Mouse (Mus musculus) ES-E14 (cell line): ENCODE results near the gene Fgf4. TPM values are rescaled to one million over a fixed set of nuclear protein-coding genes. Genes with fewer than 3 reads are reported as not detected.
"Not testable (repeated sequence)": the region's sequence is repeated elsewhere in the genome, so short reads cannot be mapped to it uniquely, and the experiment has no call there.

Experiments
- DNase-seq: peaks from one replicate; pipeline ENCODE4 v3.0.0-alpha.2; 2013; ENCODE audit warnings: low read depth, low spot score
- H3K27ac ChIP-seq: 2 replicates; pipeline ENCODE4 v1.5.1; 2012; ENCODE audit warnings: low read depth, mild to moderate bottlenecking, low read length, moderate library complexity, mixed read lengths; ENCODE audit not compliant: poor library complexity, insufficient read depth, severe bottlenecking
- H3K36me3 ChIP-seq: 2 replicates; pipeline ENCODE4 v1.6.1; 2012; ENCODE audit warnings: mild to moderate bottlenecking, low read length, moderate library complexity, mixed read lengths; ENCODE audit not compliant: control insufficient read depth, poor library complexity, insufficient read depth, severe bottlenecking
- H3K4me1 ChIP-seq, 2 experiments: fragments of 150-350 bp in 1 of 2; sonication (generic) in 1 of 2; 2 replicates each; pipeline ENCODE4 v1.6.1; 2012; ENCODE audit warnings: low read length in 2 of 2, mild to moderate bottlenecking in 1 of 2, mixed read lengths in 1 of 2; ENCODE audit not compliant: control insufficient read depth in 2 of 2, insufficient read depth in 2 of 2, poor library complexity in 1 of 2
- H3K4me3 ChIP-seq, 2 experiments: fragments of 150-350 bp in 1 of 2; sonication (generic) in 1 of 2; 2 replicates each; pipeline ENCODE4 v1.5.1; 2012; ENCODE audit warnings: low read length in 2 of 2, low read depth in 1 of 2, mild to moderate bottlenecking in 1 of 2, mixed read lengths in 1 of 2; ENCODE audit not compliant: insufficient read depth in 1 of 2, poor library complexity in 1 of 2, severe bottlenecking in 1 of 2
- H3K9ac ChIP-seq: 2 replicates; pipeline ENCODE4 v1.6.1; 2012; ENCODE audit warnings: low read depth, mild to moderate bottlenecking, low read length, mixed read lengths; ENCODE audit not compliant: poor library complexity, insufficient read depth, severe bottlenecking
- H3K9me3 ChIP-seq: fragments of 150-350 bp; sonication (generic); 2 replicates; pipeline ENCODE4 v1.6.1; 2012; ENCODE audit warnings: low read depth, mild to moderate bottlenecking, low read length; ENCODE audit not compliant: control insufficient read depth, insufficient read depth
- CHD2 ChIP-seq: IDR thresholded peaks from 2 replicates; pipeline ENCODE4 v1.6.1; 2014; ENCODE audit warnings: mild to moderate bottlenecking, low read depth, low read length, inconsistent platforms
- HCFC1 ChIP-seq: IDR thresholded peaks from 2 replicates; pipeline ENCODE4 v1.6.1; 2012; ENCODE audit warnings: low read length, inconsistent platforms, borderline replicate concordance; ENCODE audit not compliant: insufficient read depth
- MAFK ChIP-seq: IDR thresholded peaks from 2 replicates; pipeline ENCODE4 v1.6.1; 2014; ENCODE audit warnings: mild to moderate bottlenecking, low read depth, low read length, inconsistent platforms; ENCODE audit not compliant: insufficient read depth
- ZC3H11A ChIP-seq: IDR thresholded peaks from 2 replicates; pipeline ENCODE4 v1.6.1; 2012; ENCODE audit warnings: low read depth, mild to moderate bottlenecking, inconsistent platforms, low read length, borderline replicate concordance
- ZNF384 ChIP-seq: IDR thresholded peaks from 2 replicates; pipeline ENCODE4 v1.6.1; 2012; ENCODE audit warnings: low read depth, low read length, inconsistent platforms
- in situ Hi-C, 2 experiments: fragments of 600-800 bp; cut with MboI; formaldehyde crosslinking; loops; one replicate each; pipeline ENCODE4 v1.15.1; 2025; ENCODE audit warnings: low sequenced_read_pairs in 2 of 2, inconsistent platforms in 1 of 2; ENCODE audit not compliant: unreplicated experiment in 2 of 2
- total RNA-seq: library from RNA; depleted of rRNA; stranded (reverse); fragments of 300-350 nt; gene quantifications from 2 replicates; pipeline ENCODE4 v1.2.3, GENCODE M21; 2012

Gene Fgf4
- total RNA-seq, 1 experiment, result 147 TPM

DNA sequence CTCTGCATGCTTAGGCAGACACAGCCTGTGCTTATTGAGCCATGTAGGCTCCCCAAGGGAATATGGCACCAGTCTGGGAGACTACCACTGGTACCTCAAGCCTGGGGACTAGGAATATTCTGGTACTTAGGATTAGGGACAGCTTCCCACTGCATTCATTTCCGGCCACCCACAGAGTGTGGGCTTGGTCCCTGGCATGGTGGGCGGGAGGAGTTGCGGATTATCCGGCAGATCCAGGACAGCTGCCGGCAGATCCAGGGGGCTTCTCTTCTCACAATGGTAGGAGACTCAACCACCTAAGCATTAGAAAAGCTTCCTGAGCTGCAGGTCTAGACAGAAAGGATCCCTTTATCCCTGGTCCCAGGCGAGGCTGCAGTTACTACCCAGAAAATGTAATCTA lies 51.3 kb downstream of the Fgf4 start:
- peaks cover 6% of the 10 kb centered on the region; the same call in 1 of the 2 replicates for H3K36me3 ChIP-seq
- in situ Hi-C loops, result loop anchor here in 1 of 2 experiments (5.0 kb wide), 2 partner anchors 106 to 316 kb away; partner anchors contain the start of gene Fadd
- no peaks in the 10 kb centered on the region for H3K9me3 ChIP-seq
- TF ChIP-seq HCFC1 (no peak), MAFK (no peak), ZNF384 (no peak), ZC3H11A (no peak), CHD2 (no peak)
- no peak overlapping the region for H3K9ac ChIP-seq
- peaks cover 7 to 19% of the 10 kb centered on the region in 2 experiments for H3K4me1 ChIP-seq
- no peak for DNase-seq
- H3K4me3 ChIP-seq, result no peak overlapping the region
- H3K27ac ChIP-seq, result no peak overlapping the region

DNA sequence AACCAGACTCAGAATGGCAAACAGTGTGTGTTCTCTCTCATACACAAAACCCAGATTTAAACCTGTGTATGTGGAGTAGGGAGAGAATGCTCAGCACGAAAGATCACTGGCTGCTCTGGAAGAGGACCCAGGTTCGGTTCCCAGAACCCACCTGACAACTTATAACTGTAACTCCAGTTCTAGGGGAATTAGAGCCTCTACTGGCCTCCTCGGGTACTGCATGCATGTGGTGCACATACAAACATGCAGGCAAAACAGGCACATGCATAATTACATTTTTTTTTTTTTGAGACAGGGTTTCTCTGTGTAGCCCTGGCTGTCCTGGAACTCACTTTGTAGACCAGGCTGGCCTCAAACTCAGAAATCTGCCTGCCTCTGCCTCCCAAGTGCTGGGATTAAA lies 58.3 kb downstream of the Fgf4 start:
- H3K27ac ChIP-seq, DNase-seq, H3K9ac ChIP-seq, H3K36me3 ChIP-seq, H3K9me3 ChIP-seq, H3K4me3 ChIP-seq: not testable (repeated sequence)
- H3K4me1 ChIP-seq, result peaks cover 2 to 19% of the 10 kb centered on the region in 2 experiments
- in situ Hi-C loops, result loop anchor here in 1 of 2 experiments (25.0 kb wide), 1 partner anchor 318 kb away; the partner anchor contains the start of gene Fadd

GRCm38 (mm10) chr7:144906708-144907397 lies 59.7 kb downstream of the Fgf4 start:
- Histone ChIP-seq H3K9ac (0 out of 2 replicates have a peak overlapping the region, but pooled peaks have one; percentile 12), H3K27ac (no peak overlapping the region), H3K9me3 (no peaks in the 10 kb centered on the region), H3K4me1 (peaks cover 2 to 13% of the 10 kb centered on the region in 2 experiments; a peak in 3 of 4 replicates), H3K4me3 (no peak overlapping the region), H3K36me3 (no peaks in the 10 kb centered on the region)
- in situ Hi-C loops, result loop anchor here in 1 of 2 experiments (25.0 kb wide), 1 partner anchor 320 kb away; the partner anchor contains the start of gene Fadd
- peak; percentile 73 for TF ChIP-seq ZC3H11A
- TF ChIP-seq CHD2, result no peak
- DNase-seq, result no peak

DNA sequence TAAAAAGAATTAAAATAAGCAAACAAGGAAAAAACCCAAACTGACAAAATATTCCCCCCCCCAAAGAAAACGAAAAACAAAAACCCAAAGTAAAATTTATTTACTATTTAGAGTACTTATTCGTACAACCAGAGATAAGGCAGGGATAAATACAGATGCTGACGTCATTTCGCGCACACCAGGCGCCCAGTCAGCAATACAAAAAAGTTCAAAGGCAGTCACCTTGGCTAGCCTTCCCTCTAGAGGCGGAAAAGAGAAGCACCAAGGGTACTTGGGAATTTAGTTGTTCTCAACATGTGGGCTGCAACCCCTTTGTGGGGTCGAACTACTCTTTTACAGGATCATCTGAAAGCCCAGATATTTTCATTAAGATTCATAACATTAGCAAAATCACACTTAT lies 60.6 kb downstream of the Fgf4 start:
- H3K4me1 ChIP-seq, result peaks cover 0 to 10% of the 10 kb centered on the region in 2 experiments; a peak in 2 of 4 replicates
- H3K9me3 ChIP-seq, result no peaks in the 10 kb centered on the region
- in situ Hi-C loops, result loop anchor here in 1 of 2 experiments (25.0 kb wide), 1 partner anchor 320 kb away; the partner anchor contains the start of gene Fadd
- peak; percentile 70 for DNase-seq
- TF ChIP-seq MAFK (peak; percentile 87), ZNF384 (0 out of 2 replicates have a peak, but pooled peaks have one; percentile 13), CHD2 (no peak), HCFC1 (peak; percentile 43; the same call in 1 of the 2 replicates)
- no peak overlapping the region for H3K4me3 ChIP-seq
- H3K36me3 ChIP-seq, result no peaks in the 10 kb centered on the region
- no peak overlapping the region for H3K9ac ChIP-seq
- H3K27ac ChIP-seq, result no peak overlapping the region
